Mouse (Mus musculus): Measurements from ENCODE around the gene Plxdc2. TPM values are rescaled to one million over a fixed set of nuclear protein-coding genes. Genes with fewer than 3 reads are reported as not detected.
"Not testable (repeated sequence)": the region's sequence is repeated elsewhere in the genome, so short reads cannot be mapped to it uniquely, and the experiment has no call there.

The Plxdc2 gene
- polyA plus RNA-seq, 1 experiment = 20.6 TPM

GRCm38 (mm10) chr2:16731033-16731432 lies 374.9 kb downstream of the Plxdc2 start:
- DNase-seq (ENCODE audit: extremely low spot score in 1 of 2, low spot score in 1 of 2) = no peak

GRCm38 (mm10) chr2:16734381-16734780 lies 378.3 kb downstream of the Plxdc2 start:
- DNase-seq (ENCODE audit: extremely low spot score in 1 of 2, low spot score in 1 of 2) = no peak

- peak; percentile 59 to 86 for DNase-seq (ENCODE audit: extremely low spot score in 1 of 2, low spot score in 1 of 2)
These were observed 382.1 kb downstream of the Plxdc2 start for GRCm38 (mm10) chr2:16738241-16738640.

GRCm38 (mm10) chr2:16741813-16742212 lies 385.7 kb downstream of the Plxdc2 start:
- DNase-seq (ENCODE audit: extremely low spot score in 1 of 2, low spot score in 1 of 2) = no peak

GRCm38 (mm10) chr2:16743568-16743967 lies 387.5 kb downstream of the Plxdc2 start:
- DNase-seq (ENCODE audit: extremely low spot score in 1 of 2, low spot score in 1 of 2) = no peak

GRCm38 (mm10) chr2:16749302-16749909 lies 393.3 kb downstream of the Plxdc2 start:
- DNase-seq (ENCODE audit: extremely low spot score in 1 of 2, low spot score in 1 of 2) = no peak

- DNase-seq (ENCODE audit: extremely low spot score in 1 of 2, low spot score in 1 of 2) = no peak
These were observed 401.1 kb downstream of the Plxdc2 start for GRCm38 (mm10) chr2:16757158-16757557.

GRCm38 (mm10) chr2:16759766-16760165 lies 403.7 kb downstream of the Plxdc2 start:
- DNase-seq (ENCODE audit: extremely low spot score in 1 of 2, low spot score in 1 of 2) = no peak

- not testable (repeated sequence) for DNase-seq (ENCODE audit: extremely low spot score in 1 of 2, low spot score in 1 of 2)
These were observed 413.0 kb downstream of the Plxdc2 start for GRCm38 (mm10) chr2:16769149-16769548.

GRCm38 (mm10) chr2:16773398-16774113 lies 417.5 kb downstream of the Plxdc2 start:
- DNase-seq (ENCODE audit: extremely low spot score in 1 of 2, low spot score in 1 of 2) = no peak

GRCm38 (mm10) chr2:16774114-16774433 lies 418.0 kb downstream of the Plxdc2 start:
- no peak for DNase-seq (ENCODE audit: extremely low spot score in 1 of 2, low spot score in 1 of 2)

- peak; percentile 3 to 27 for DNase-seq (ENCODE audit: extremely low spot score in 1 of 2, low spot score in 1 of 2)
These were observed 439.2 kb downstream of the Plxdc2 start for GRCm38 (mm10) chr2:16795283-16795682.
